Mouse (Mus musculus) lung, embryonic 16.5 days (tissue): ENCODE measurements at regions not wholly inside any gene's neighbourhood (a gene's known extent, or its start where the extent isn't known, plus 50 kb on each side); places are given as distances from the start of the nearest gene placed in this dataset.

Experiments used
- ATAC-seq: fragments of 200-750 bp; cut with Nextera tagmentation; 2 replicates; pipeline ENCODE4 v1.8.0; 2017; ENCODE audit warnings: low read depth, mild to moderate bottlenecking, moderate library complexity
- H3K27ac ChIP-seq: fragments of 300-500 bp; sonication (generic); 2 replicates; pipeline ENCODE4 v1.5.1; 2014; ENCODE audit warnings: mild to moderate bottlenecking, control low read depth, low read length
- H3K27me3 ChIP-seq: fragments of 300-500 bp; sonication (generic); 2 replicates; pipeline ENCODE4 v1.6.1; 2014; ENCODE audit warnings: low read depth, low read length, mixed read lengths; ENCODE audit not compliant: control insufficient read depth, insufficient read depth
- H3K36me3 ChIP-seq: fragments of 300-500 bp; sonication (generic); 2 replicates; pipeline ENCODE4 v1.6.1; 2014; ENCODE audit warnings: low read length; ENCODE audit not compliant: control insufficient read depth, insufficient read depth
- H3K4me1 ChIP-seq: fragments of 300-500 bp; sonication (generic); replicated peaks from 2 replicates; pipeline ENCODE4 v1.6.1; 2014; ENCODE audit warnings: low read length, mixed read lengths; ENCODE audit not compliant: control insufficient read depth, insufficient read depth
- H3K4me2 ChIP-seq: fragments of 300-500 bp; sonication (generic); 2 replicates; pipeline ENCODE4 v1.6.1; 2014; ENCODE audit warnings: low read depth, low read length, control low read depth
- H3K4me3 ChIP-seq: fragments of 300-500 bp; sonication (generic); 2 replicates; pipeline ENCODE4 v1.5.1; 2014; ENCODE audit warnings: mild to moderate bottlenecking, low read length, control low read depth
- H3K9ac ChIP-seq: fragments of 300-500 bp; sonication (generic); 2 replicates; pipeline ENCODE4 v1.6.1; 2014; ENCODE audit warnings: low read length, control low read depth
- H3K9me3 ChIP-seq: fragments of 300-500 bp; sonication (generic); 2 replicates; pipeline ENCODE4 v1.6.1; 2016; ENCODE audit warnings: low read length; ENCODE audit not compliant: control insufficient read depth
- WGBS: fragments of 180-500 bp; shearing (Covaris S2); extraction: QIAGEN DNeasy Blood & Tissue Kit; methylation state at CpG from one replicate; pipeline ENCODE4 v1.1.7; 2014; 5-methylcytosine and 5-hydroxymethylcytosine counted together

DNA sequence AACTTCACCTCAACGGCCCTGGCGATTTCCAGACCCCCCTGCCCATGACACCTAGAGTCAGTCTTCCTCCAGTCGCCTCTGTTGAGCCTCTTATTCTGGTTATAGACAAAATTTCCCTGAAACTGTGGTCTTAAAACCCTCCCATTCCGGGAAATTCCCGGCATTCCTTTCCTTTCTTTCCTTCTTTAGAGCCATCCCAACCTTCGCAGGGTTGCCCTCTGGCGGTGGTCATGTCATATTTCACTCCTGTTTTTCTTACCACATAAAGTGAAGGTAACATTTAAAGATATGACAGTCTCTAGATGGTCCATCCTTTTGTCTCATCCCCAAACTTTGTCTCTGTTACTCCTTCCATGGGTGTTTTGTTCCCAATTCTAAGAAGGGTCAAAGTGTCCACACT, 72.9 kb upstream of the Fhl2 start:
- ATAC-seq = no peak

DNA sequence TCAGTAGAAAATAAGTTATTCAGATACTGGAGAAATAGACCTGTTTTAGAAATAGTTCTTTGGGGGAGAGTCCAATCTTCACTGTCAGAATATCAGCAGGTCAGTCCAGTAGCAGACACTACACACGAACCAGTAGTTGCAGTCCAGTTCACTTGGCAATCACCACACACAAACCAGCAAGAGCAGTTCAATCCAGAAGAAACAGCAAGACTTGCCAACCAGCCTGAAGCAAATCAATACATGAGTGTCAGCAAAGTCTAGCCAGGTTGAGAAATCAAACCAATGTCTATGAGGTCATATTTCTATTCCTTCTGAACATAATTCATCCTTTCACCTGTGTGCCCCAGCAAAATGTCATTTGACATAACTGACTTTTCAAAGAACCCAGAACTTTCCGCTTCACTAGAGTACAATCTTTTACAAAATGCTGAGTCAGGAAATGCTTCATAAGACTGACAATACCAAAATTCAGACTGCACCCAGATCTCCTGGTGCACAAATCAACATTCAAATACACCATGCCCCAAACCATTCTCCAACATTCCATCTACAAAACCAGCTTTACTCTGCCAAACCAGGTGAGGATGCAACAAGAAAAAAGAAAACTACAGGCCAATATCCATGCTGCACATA, 76.6 kb upstream of the Fhl2 start:
- no peak overlapping the region for H3K4me3 ChIP-seq
- no peaks in the 10 kb centered on the region for H3K9me3 ChIP-seq
- H3K4me1 ChIP-seq = no peaks in the 10 kb centered on the region
- 82% methylated on average over 2 of the region's 2 CpGs for WGBS
- no peak overlapping the region for H3K4me2 ChIP-seq
- ATAC-seq = no peak
- H3K9ac ChIP-seq = no peak overlapping the region
- H3K36me3 ChIP-seq = no peaks in the 10 kb centered on the region
- no peaks in the 10 kb centered on the region for H3K27me3 ChIP-seq
- no peak overlapping the region for H3K27ac ChIP-seq

More for the DNA sequence above, 72.9 kb upstream of the Fhl2 start:
- Histone ChIP-seq H3K4me3 (no peak overlapping the region), H3K4me2 (peak overlapping the region; percentile 18; the same call in 1 of the 2 replicates), H3K27me3 (no peaks in the 10 kb centered on the region), H3K9me3 (no peaks in the 10 kb centered on the region), H3K9ac (no peak overlapping the region), H3K36me3 (no peaks in the 10 kb centered on the region), H3K27ac (no peak overlapping the region), H3K4me1 (no peaks in the 10 kb centered on the region)
- WGBS = 37% methylated on average over 7 of the region's 7 CpGs

DNA sequence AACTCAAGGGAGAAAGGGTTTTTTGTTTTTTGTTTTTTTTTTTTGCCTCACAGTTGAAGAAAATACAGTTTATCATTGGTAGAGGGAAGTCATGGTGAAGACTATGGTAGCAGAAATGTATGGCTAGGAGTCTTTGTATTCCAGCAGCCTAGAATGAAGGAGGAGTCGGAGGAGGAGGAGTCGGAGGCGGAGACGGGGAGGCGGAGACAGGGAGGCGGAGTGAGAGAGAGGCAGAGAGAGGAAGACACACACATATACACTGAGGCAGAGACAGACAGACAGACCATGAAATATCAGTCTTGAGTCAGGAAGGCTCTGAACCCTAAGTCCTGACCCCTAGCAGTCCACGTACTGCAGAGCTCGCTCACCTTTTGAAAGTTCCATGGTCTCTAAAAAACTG, 95.0 kb upstream of the Fhl2 start:
- H3K27ac ChIP-seq = no peak overlapping the region
- H3K36me3 ChIP-seq = no peaks in the 10 kb centered on the region
- WGBS = 90% methylated on average over 8 of the region's 8 CpGs
- no peak overlapping the region for H3K4me3 ChIP-seq
- H3K4me1 ChIP-seq = no peaks in the 10 kb centered on the region
- H3K4me2 ChIP-seq = no peak overlapping the region
- H3K9me3 ChIP-seq = no peaks in the 10 kb centered on the region
- no peak for ATAC-seq
- no peaks in the 10 kb centered on the region for H3K27me3 ChIP-seq
- H3K9ac ChIP-seq = no peak overlapping the region

DNA sequence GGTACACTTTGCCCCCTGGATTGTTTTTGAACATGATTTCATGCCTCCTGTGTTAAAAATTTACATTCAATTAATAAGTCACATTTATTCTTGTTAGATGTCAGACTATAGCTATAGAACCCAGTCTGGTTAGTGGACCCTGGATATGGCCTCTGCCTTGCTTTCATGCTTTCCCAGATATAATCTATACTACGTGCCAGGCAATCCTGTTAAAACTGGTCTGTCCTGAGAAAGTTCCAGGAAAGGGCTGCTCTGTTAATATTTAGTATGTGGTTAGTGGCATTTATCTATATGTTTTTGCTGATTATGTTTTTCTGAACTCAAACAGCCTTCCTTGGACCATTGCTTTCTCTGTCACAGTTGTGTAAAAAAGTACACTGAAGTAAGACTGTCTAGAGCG, 95.8 kb upstream of the Fhl2 start:
- no peak overlapping the region for H3K9ac ChIP-seq
- H3K4me3 ChIP-seq = no peak overlapping the region
- H3K36me3 ChIP-seq = no peaks in the 10 kb centered on the region
- no peak for ATAC-seq
- H3K4me2 ChIP-seq = no peak overlapping the region
- no peaks in the 10 kb centered on the region for H3K9me3 ChIP-seq
- H3K27me3 ChIP-seq = no peaks in the 10 kb centered on the region
- no peak overlapping the region for H3K27ac ChIP-seq
- no peaks in the 10 kb centered on the region for H3K4me1 ChIP-seq
- 82% methylated on average over 2 of the region's 2 CpGs for WGBS

DNA sequence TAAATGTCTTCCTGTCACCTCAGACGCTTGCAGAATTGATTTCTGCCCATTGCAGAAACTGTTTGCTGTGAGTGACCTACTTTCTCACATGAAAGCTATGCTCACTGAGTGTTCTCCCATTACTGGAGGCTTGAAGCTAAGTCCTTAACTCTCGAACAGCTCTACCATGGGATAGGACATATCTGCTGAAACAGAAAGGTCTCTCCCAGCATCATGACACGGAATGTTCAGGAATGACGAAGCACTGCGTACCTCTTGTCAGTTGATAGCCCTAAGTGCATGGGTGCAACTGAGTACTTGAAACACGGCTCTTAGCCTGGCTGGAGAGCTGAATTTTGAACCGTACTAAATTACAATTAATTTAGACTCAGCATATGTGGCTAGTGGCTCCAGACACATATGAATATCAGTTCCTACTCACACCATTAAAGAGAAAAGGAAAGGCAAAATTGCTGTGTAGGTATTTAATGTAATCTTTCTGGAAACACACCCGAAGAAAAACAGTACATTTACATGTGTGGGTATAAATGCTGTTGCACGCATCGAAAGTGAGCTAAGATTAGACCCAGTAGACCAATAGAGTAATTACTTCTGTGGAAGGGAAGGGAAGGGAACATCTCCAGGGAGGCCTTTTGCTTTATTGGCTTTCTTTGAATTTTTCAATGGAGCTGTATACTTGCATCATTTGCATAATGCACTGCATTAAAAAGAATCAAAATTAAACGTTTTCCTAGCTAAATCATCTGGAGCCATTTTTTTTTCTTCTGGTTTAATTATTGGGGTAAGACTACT, 97.6 kb upstream of the Fhl2 start:
- no peak overlapping the region for H3K4me2 ChIP-seq
- H3K4me3 ChIP-seq = no peak overlapping the region
- no peaks in the 10 kb centered on the region for H3K27me3 ChIP-seq
- H3K36me3 ChIP-seq = no peaks in the 10 kb centered on the region
- ATAC-seq = no peak
- no peak overlapping the region for H3K27ac ChIP-seq
- H3K9ac ChIP-seq = no peak overlapping the region
- no peaks in the 10 kb centered on the region for H3K9me3 ChIP-seq
- 81% methylated on average over 11 of the region's 11 CpGs for WGBS
- no peaks in the 10 kb centered on the region for H3K4me1 ChIP-seq

DNA sequence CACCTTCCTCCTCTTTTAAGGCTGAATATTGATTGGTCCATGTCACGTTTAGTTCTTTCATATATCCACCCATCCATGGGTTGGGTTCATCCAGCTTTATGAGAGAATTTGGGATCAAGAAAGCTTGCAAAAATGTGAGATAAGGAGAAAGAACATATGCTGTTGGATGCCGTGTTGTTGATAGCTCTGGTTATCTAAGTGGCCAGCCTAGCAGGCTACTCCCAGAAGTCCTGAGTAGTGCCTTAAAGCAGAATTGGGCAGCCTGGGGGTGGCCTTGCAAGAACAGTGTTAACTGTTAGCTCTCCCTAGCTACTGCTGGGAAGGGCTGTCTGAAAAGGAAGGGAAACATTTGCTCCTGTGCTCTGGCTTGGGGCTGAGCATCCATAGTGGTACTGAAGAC, 100.8 kb upstream of the Fhl2 start:
- no peaks in the 10 kb centered on the region for H3K36me3 ChIP-seq
- no peak overlapping the region for H3K4me2 ChIP-seq
- no peak for ATAC-seq
- no peak overlapping the region for H3K4me3 ChIP-seq
- H3K9me3 ChIP-seq = no peaks in the 10 kb centered on the region
- no peak overlapping the region for H3K9ac ChIP-seq
- 62% methylated on average over 2 of the region's 2 CpGs for WGBS
- peaks cover 6% of the 10 kb centered on the region; the same call in 1 of the 2 replicates for H3K4me1 ChIP-seq
- no peak overlapping the region for H3K27ac ChIP-seq
- no peaks in the 10 kb centered on the region for H3K27me3 ChIP-seq

DNA sequence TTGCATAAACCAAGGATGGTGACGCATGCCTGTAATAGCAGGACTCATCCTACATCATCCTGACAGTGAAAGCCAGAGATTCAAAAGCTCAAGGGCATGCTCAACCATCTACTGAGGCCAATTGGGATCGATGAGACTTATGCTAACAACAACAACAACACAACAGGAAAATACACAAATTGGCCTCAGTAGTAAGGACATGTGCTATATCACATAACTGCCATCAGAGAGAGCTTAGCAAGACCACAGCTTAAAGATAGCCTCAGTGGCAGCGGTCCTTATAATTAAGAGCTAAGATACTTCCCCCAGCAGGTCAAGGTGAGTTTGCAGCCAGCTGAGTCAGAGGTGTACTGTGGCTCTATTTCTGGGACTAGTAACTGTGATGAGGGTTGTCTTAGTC, 102.0 kb upstream of the Fhl2 start:
- H3K4me1 ChIP-seq = peaks cover 8% of the 10 kb centered on the region; the same call in 1 of the 2 replicates
- no peak overlapping the region for H3K4me2 ChIP-seq
- H3K27me3 ChIP-seq = no peaks in the 10 kb centered on the region
- no peak for ATAC-seq
- no peak overlapping the region for H3K9ac ChIP-seq
- no peaks in the 10 kb centered on the region for H3K36me3 ChIP-seq
- no peak overlapping the region for H3K27ac ChIP-seq
- H3K9me3 ChIP-seq = no peaks in the 10 kb centered on the region
- H3K4me3 ChIP-seq = no peak overlapping the region
- WGBS = 85% methylated on average over 3 of the region's 3 CpGs

DNA sequence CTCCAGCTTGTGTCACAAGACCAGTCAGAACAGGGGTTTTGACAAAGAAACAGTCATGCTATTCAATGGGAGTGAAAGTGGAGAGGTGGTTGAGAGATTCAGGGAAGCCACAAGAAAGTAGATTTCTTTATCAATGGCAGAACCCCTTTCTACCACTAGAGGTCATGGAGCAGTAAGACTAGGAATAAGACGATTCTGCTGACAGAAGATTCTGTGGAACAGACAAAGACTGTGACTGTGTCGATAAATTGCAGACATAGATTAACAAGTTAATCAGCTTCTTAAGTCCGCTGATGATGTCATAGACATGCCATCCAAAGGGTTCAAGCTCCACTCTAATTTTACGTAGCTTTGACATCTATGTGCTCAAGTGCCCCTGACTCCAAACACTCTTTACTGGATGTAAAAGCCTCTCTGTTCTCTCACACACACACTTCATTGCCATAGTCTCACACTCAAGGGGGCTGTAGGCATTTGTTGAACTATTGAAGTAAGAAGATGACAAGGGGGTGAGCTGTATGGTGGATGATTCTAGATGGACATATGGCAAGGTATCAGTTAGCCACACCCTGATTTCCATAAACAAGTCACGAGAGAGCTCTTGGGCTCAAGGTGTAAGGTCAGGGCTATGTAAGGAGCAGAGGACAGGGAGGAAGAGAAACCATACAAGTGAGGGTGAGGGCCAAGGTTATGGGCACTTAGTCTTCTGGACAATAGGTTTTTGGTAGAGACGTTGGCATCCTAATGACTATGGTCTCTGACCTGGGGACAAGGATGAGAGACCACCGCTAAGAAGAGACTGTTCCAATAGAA, 102.9 kb upstream of the Fhl2 start:
- no peak overlapping the region for H3K4me2 ChIP-seq
- H3K4me1 ChIP-seq = peaks cover 8% of the 10 kb centered on the region; the same call in 1 of the 2 replicates
- 44% methylated on average over 7 of the region's 7 CpGs for WGBS
- H3K4me3 ChIP-seq = no peak overlapping the region
- no peaks in the 10 kb centered on the region for H3K36me3 ChIP-seq
- H3K9ac ChIP-seq = no peak overlapping the region
- no peaks in the 10 kb centered on the region for H3K27me3 ChIP-seq
- no peak overlapping the region for H3K27ac ChIP-seq
- peak; percentile 43; the same call in 1 of the 2 replicates for ATAC-seq
- no peaks in the 10 kb centered on the region for H3K9me3 ChIP-seq

DNA sequence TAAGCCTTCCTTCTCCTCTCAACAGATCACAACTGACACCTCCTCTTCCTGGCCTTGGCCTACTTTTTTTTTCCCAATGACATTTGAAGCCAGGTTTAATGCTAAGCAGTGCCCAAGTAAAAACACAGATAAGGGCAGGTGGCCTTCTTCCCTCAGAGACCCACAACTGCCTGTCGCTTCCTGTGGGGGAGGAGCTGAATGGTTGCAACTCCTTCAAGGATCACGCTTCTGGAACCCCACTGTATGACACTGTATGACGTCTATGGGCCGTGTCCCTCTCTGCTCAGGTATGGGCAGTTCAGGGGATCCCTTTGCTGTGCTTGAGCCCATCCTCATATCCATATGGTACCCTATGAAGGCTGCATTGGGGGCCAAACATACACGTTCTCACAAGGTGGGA, 103.9 kb upstream of the Fhl2 start:
- Histone ChIP-seq H3K4me3 (no peak overlapping the region), H3K4me2 (no peak overlapping the region), H3K9ac (no peak overlapping the region), H3K27me3 (no peaks in the 10 kb centered on the region), H3K36me3 (no peaks in the 10 kb centered on the region), H3K4me1 (peaks cover 8% of the 10 kb centered on the region; the same call in 1 of the 2 replicates), H3K9me3 (no peaks in the 10 kb centered on the region), H3K27ac (no peak overlapping the region)
- ATAC-seq = no peak
- 83% methylated on average over 5 of the region's 5 CpGs for WGBS
